Mouse (Mus musculus): ENCODE measurements around the gene Trmo. TPM values are rescaled to one million over a fixed set of nuclear protein-coding genes. Genes with fewer than 3 reads are reported as not detected.

Trmo gene
- 11.5 and 12.7 TPM in 2 replicates for polyA plus RNA-seq (2015; fragmentation: Nextera tagmentation; extraction: Ambion mirVana)

GRCm38 (mm10) chr4:46389013-46389611 lies at the start of gene Trmo:
Gene Trmo, minus strand, starts transcription at chr4:46389437.
- Histone ChIP-seq H3K36me3 (peaks cover 14% of the 10 kb centered on the region), H3K27me3 (no peaks in the 10 kb centered on the region), H3K9ac (replicated peaks) (peak within 1 kb of the TSS; percentile 79), H3K4me1 (peaks cover 12% of the 10 kb centered on the region), H3K9me3 (no peaks in the 10 kb centered on the region), H3K4me3 (peak within 1 kb of the TSS; percentile 74), H3K27ac (replicated peaks) (peak within 1 kb of the TSS; percentile 96), H3K4me2 (replicated peaks) (peak within 1 kb of the TSS; percentile 58)
- peak; percentile 97 for ATAC-seq (replicated peaks)
- under 1% methylated on average over 56 of the region's 56 CpGs for WGBS

DNA sequence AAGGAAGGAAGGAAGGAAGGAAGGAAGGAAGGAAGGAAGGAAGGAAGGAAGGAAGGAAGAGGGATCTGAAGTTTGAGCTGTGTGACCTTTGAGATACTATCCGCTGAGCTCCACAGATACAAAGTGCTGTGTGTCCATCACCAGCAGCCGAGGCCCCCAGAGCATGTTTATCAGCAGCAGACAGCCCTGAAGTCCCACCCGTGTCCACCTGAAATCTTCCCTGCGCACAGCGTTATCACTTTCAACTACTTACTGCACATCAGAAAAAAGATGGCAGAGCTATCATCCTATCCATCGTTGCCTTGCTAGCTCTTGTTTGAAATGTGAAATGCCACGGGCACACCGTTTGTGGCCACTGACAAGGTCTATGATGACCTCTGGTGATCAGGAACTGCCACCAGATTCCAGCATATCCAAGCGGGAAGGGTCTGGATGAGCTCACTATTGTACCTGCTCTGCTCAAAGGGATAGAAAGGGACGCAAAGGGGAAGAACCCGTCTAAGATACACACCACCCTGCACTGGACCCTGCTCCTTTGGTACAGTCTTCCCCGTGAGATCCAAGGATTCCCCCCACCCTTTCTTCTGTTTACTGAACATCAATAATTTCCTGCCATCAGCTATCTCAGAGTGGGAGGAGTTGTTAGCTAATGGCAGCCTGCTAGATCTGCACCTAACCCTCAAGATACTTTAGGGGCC lies 43.3 kb upstream of the Trmo start:
- Histone ChIP-seq H3K9ac (replicated peaks) (no peak overlapping the region), H3K9me3 (no peaks in the 10 kb centered on the region), H3K4me2 (replicated peaks) (no peak overlapping the region), H3K36me3 (no peaks in the 10 kb centered on the region), H3K4me1 (peaks cover 14% of the 10 kb centered on the region), H3K27me3 (no peaks in the 10 kb centered on the region), H3K27ac (replicated peaks) (no peak overlapping the region), H3K4me3 (no peak overlapping the region)
- no peak for ATAC-seq (replicated peaks)
- 91% methylated on average over 12 of the region's 12 CpGs for WGBS

GRCm38 (mm10) chr4:46428903-46429499 lies 39.8 kb upstream of the Trmo start:
- Histone ChIP-seq H3K36me3 (no peaks in the 10 kb centered on the region), H3K4me3 (no peak overlapping the region), H3K4me1 (peaks cover 14% of the 10 kb centered on the region), H3K9ac (replicated peaks) (no peak overlapping the region), H3K27ac (replicated peaks) (peak overlapping the region; percentile 84), H3K4me2 (replicated peaks) (peak overlapping the region; percentile 9; the same call in 1 of the 2 replicates), H3K9me3 (no peaks in the 10 kb centered on the region), H3K27me3 (no peaks in the 10 kb centered on the region)
- WGBS: 13% methylated on average over 10 of the region's 10 CpGs
- ATAC-seq (replicated peaks): peak; percentile 96

DNA sequence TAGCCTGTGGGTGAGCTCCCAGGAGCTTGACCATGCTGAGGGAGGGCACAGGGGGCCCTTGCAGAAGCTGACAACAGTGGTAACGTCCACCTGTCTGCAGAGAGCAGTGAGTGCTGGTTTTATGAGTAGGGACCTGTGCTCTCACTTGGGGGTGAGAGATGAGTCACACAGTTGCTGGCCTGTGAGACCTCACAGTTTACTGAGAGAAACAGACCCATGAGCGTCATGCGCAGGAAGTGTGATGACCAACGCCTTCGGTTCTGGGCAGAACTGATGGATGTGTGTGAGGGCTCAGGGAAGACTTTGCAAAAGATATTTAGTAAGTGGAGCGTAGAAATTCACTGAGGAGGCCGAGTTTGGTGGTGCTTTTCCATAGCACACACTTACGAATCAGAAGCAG lies 33.4 kb upstream of the Trmo start:
- Histone ChIP-seq H3K4me1 (no peaks in the 10 kb centered on the region), H3K36me3 (no peaks in the 10 kb centered on the region), H3K9me3 (no peaks in the 10 kb centered on the region), H3K9ac (replicated peaks) (no peak overlapping the region), H3K27me3 (no peaks in the 10 kb centered on the region), H3K27ac (replicated peaks) (no peak overlapping the region), H3K4me2 (replicated peaks) (no peak overlapping the region), H3K4me3 (no peak overlapping the region)
- no peak for ATAC-seq (replicated peaks)
- 90% methylated on average over 8 of the region's 8 CpGs for WGBS

DNA sequence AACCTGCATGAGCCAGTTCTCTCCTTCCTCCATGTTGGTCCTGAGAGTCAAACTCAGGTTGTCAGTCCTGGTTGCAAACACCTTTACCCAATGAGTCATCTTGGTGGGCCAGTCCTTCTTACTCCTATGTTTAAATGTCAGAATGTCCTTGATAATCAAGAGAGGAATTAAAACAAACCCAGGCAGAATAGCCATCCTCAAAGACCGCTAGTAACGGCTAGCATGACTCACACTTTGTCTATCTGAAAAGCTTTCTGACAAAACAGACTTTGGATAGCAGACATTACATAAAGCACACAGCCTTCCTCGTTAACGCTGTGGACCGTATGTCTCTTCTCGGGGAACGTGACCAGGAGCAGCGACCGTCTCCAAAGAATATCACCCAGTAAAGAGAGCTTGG lies 29.6 kb upstream of the Trmo start:
- H3K9me3 ChIP-seq: no peaks in the 10 kb centered on the region
- 45% methylated on average over 9 of the region's 9 CpGs for WGBS
- no peak for ATAC-seq (replicated peaks)
- no peaks in the 10 kb centered on the region for H3K27me3 ChIP-seq
- H3K4me2 ChIP-seq (replicated peaks): no peak overlapping the region
- no peak overlapping the region for H3K27ac ChIP-seq (replicated peaks)
- no peak overlapping the region for H3K4me3 ChIP-seq
- no peaks in the 10 kb centered on the region for H3K4me1 ChIP-seq
- H3K9ac ChIP-seq (replicated peaks): no peak overlapping the region
- H3K36me3 ChIP-seq: no peaks in the 10 kb centered on the region

GRCm38 (mm10) chr4:46417491-46417890 lies 28.3 kb upstream of the Trmo start:
- no peaks in the 10 kb centered on the region for H3K36me3 ChIP-seq
- H3K9me3 ChIP-seq: no peaks in the 10 kb centered on the region
- H3K27ac ChIP-seq (replicated peaks): no peak overlapping the region
- WGBS: 75% methylated on average over 3 of the region's 3 CpGs
- ATAC-seq (replicated peaks): no peak
- no peak overlapping the region for H3K9ac ChIP-seq (replicated peaks)
- H3K4me1 ChIP-seq: no peaks in the 10 kb centered on the region
- H3K4me2 ChIP-seq (replicated peaks): no peak overlapping the region
- H3K4me3 ChIP-seq: no peak overlapping the region
- no peaks in the 10 kb centered on the region for H3K27me3 ChIP-seq

DNA sequence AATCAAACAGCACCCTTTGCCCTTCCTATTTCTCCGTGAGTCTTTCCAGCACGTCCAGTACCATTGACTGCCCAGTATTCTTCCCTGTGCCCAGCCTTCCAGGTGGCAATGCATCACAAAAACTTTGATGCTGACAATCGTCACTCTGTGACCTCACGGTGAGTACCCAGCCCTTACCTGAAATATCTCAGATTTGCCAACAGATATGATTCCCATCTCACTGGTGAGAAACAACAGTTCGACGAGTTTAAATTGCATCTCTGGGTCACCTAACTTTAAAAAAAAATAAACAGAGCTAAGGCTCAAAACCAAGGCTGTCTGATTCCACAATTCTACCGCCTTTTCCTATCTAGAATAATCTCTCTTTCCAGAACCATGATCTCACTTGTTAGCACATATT lies 24.2 kb upstream of the Trmo start, which contains the start of gene Hemgn:
Gene Hemgn, minus strand, starts transcription at position 101 of the 400 bp plus-strand sequence.
- Histone ChIP-seq H3K9ac (replicated peaks) (no peak within 1 kb of the TSS), H3K36me3 (no peaks in the 10 kb centered on the region), H3K9me3 (no peaks in the 10 kb centered on the region), H3K27me3 (no peaks in the 10 kb centered on the region), H3K4me1 (no peaks in the 10 kb centered on the region), H3K27ac (replicated peaks) (no peak within 1 kb of the TSS), H3K4me3 (no peak within 1 kb of the TSS), H3K4me2 (replicated peaks) (no peak within 1 kb of the TSS)
- no peak for ATAC-seq (replicated peaks)
- WGBS: 77% methylated on average over 7 of the region's 7 CpGs

DNA sequence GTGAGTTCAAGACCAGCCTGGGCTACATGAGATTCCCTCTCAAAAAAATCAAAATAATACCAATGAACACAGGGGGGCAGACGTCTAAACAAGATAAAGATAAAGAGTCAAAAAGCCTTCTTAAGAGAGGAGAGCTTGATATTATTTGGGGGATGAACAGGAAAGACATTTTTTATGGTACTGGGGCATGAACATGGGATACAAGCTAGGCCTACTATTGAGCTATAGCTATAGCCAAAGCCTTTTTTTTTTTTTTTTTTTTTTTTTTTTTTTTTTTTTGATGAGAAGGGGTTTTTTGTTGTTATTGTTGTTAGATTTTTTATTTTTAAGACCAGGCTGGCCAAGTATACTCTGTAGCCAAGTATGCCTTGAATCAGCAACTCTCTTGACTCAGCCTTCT lies 22.9 kb upstream of the Trmo start:
- WGBS: 63% methylated on average over 1 of the region's 1 CpGs
- no peaks in the 10 kb centered on the region for H3K4me1 ChIP-seq
- no peak overlapping the region for H3K27ac ChIP-seq (replicated peaks)
- no peaks in the 10 kb centered on the region for H3K27me3 ChIP-seq
- no peaks in the 10 kb centered on the region for H3K36me3 ChIP-seq
- H3K4me3 ChIP-seq: no peak overlapping the region
- no peak for ATAC-seq (replicated peaks)
- no peaks in the 10 kb centered on the region for H3K9me3 ChIP-seq
- no peak overlapping the region for H3K9ac ChIP-seq (replicated peaks)
- H3K4me2 ChIP-seq (replicated peaks): no peak overlapping the region

GRCm38 (mm10) chr4:46411489-46411888 lies 22.3 kb upstream of the Trmo start:
- no peaks in the 10 kb centered on the region for H3K4me1 ChIP-seq
- no peak overlapping the region for H3K4me2 ChIP-seq (replicated peaks)
- 83% methylated on average over 6 of the region's 6 CpGs for WGBS
- no peaks in the 10 kb centered on the region for H3K27me3 ChIP-seq
- H3K9ac ChIP-seq (replicated peaks): no peak overlapping the region
- H3K9me3 ChIP-seq: no peaks in the 10 kb centered on the region
- ATAC-seq (replicated peaks): no peak
- H3K4me3 ChIP-seq: no peak overlapping the region
- H3K27ac ChIP-seq (replicated peaks): no peak overlapping the region
- H3K36me3 ChIP-seq: no peaks in the 10 kb centered on the region

DNA sequence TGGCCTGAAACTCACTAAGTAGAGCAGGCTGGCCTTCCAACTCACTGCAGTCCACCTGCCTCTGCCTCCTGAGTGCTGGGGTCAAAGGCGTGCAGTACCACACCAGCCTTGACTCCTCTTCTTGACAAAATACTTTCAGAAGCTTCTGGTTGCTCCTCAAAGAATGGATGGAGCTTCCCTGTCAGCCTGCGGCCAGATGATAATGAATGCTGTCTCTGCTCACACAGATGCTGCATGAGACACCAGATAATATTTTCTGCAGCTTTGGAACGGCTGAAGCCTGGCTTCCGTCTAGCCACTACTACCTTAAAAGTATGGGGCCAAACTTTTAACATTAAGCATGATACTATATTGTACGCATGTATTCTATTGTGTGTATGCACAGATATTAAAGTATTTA lies 21.4 kb upstream of the Trmo start:
- H3K36me3 ChIP-seq: no peaks in the 10 kb centered on the region
- no peak overlapping the region for H3K4me3 ChIP-seq
- 94% methylated on average over 5 of the region's 5 CpGs for WGBS
- no peak for ATAC-seq (replicated peaks)
- H3K4me2 ChIP-seq (replicated peaks): no peak overlapping the region
- no peak overlapping the region for H3K9ac ChIP-seq (replicated peaks)
- no peaks in the 10 kb centered on the region for H3K4me1 ChIP-seq
- H3K27ac ChIP-seq (replicated peaks): no peak overlapping the region
- H3K27me3 ChIP-seq: no peaks in the 10 kb centered on the region
- H3K9me3 ChIP-seq: no peaks in the 10 kb centered on the region

DNA sequence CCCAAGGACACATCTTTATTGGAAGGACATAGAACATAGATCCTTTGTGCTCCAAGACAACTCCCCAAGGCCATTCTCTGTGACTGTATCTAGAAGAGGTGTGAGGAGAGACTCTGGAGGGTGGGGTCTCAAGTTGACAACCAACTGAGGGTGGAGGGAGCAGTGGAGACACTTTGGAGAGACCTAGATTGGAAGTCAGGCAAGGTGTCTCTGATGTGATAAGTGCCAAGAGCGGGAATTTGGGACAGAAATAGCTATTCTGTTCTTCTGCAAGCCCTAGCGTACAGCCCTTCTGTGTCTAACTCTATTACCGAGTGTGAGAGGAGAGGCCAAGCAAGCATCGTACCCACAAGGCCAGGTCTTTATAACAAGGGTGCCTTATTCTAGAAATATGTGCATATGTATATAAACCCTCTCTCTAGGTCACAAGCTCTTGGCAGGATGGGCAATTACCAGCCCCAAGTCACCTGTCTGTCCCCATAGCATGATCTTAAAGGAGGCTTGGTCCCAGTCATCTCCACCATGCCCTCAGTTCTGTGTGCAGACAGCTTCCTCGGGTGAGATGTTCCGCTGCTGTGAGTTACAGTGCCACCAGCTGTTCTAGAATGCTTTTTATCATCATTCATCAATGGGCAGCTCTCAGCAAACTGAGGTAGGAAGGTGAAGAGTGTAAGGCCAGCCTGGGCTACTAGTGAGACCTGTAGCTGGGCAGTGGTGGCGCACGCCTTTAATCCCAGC lies 17.9 kb upstream of the Trmo start:
- H3K27me3 ChIP-seq: no peaks in the 10 kb centered on the region
- H3K4me3 ChIP-seq: no peak overlapping the region
- ATAC-seq (replicated peaks): no peak
- no peak overlapping the region for H3K9ac ChIP-seq (replicated peaks)
- no peak overlapping the region for H3K27ac ChIP-seq (replicated peaks)
- no peak overlapping the region for H3K4me2 ChIP-seq (replicated peaks)
- H3K4me1 ChIP-seq: no peaks in the 10 kb centered on the region
- H3K36me3 ChIP-seq: no peaks in the 10 kb centered on the region
- 91% methylated on average over 8 of the region's 8 CpGs for WGBS
- H3K9me3 ChIP-seq: no peaks in the 10 kb centered on the region
